Comparison of ENCODE assay signal across 18 mouse cellular contexts in the genomic region with DNA sequence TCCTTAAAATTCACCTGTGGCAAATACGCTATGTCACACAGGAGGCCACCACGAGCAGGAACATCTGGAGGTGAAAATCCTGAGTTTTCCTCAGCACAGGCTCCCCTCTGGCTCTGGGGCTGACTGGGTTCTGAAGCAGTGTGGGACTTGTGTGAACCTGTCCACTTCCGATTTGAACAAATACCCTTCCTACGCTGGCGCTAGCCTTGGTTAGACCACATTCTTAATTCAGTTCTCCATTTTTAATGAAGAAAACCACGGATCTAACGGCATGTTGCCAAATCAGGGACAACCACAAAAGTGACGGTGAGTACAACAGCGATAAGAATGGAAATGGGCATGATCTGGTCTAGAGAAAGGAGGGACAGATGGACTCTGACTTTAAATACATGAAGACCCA. TPM values are rescaled to one million over a fixed set of nuclear protein-coding genes. Genes with fewer than 3 reads are reported as not detected.
"Had no signal": no experiment of that assay in that cellular context is flagged by ENCODE, and none has a peak within 500 bp of the region (broad histone marks: within the 10 kb centered on the region; RNA-seq: fewer than 3 reads in every experiment).

No protein-coding gene starts in this region.

- H3K4me1 ChIP-seq: midbrain, embryonic 10.5 days; midbrain, embryonic 13.5 days; neural tube, embryonic 12.5 days had no signal

- H3K36me3 ChIP-seq: midbrain, embryonic 10.5 days; neural tube, embryonic 12.5 days had no signal

- ATAC-seq: midbrain, embryonic 13.5 days; midbrain, embryonic 15.5 days had no signal

- H3K4me2 ChIP-seq: lung, embryonic 14.5 days; midbrain, embryonic 13.5 days; midbrain, embryonic 15.5 days; neural tube, embryonic 12.5 days had no signal

- H3K27me3 ChIP-seq: midbrain, embryonic 13.5 days; midbrain, embryonic 15.5 days; neural tube, embryonic 12.5 days had no signal

- DNase-seq: lung, adult 18-20 months; lung, embryonic 14.5 days; lung, postnatal 10 days; lung, postnatal 4 days; retina, postnatal 1 day; right cerebral cortex, adult 18-20 months; right cerebral cortex, postnatal 25 days; right cerebral cortex, postnatal 4 days; spleen, adult 18-20 months; thymus, adult 18-20 months; thymus, postnatal 14 days; thymus, postnatal 36 days had no signal

- H3K9me3 ChIP-seq: midbrain, embryonic 10.5 days; midbrain, embryonic 13.5 days; midbrain, embryonic 15.5 days; neural tube, embryonic 12.5 days had no signal

- H3K27ac ChIP-seq: liver, embryonic 14.5 days; midbrain, embryonic 10.5 days; midbrain, embryonic 13.5 days; midbrain, embryonic 15.5 days; neural tube, embryonic 12.5 days had no signal

- H3K4me3 ChIP-seq: midbrain, embryonic 10.5 days; midbrain, embryonic 13.5 days; midbrain, embryonic 15.5 days; neural tube, embryonic 12.5 days had no signal

- H3K9ac ChIP-seq: liver, embryonic 14.5 days; lung, embryonic 14.5 days; midbrain, embryonic 13.5 days; midbrain, embryonic 15.5 days; neural tube, embryonic 12.5 days had no signal

RNA-seq across cellular contexts. Expression of gene Dgki, which starts 15.1 kb away (rescaled TPM):
- total RNA-seq: monocyte, adult 5-6 weeks had no signal
